Mouse (Mus musculus): Measurements from ENCODE around the gene Vmn2r89. TPM values are rescaled to one million over a fixed set of nuclear protein-coding genes. Genes with fewer than 3 reads are reported as not detected.

The Vmn2r89 gene
- total RNA-seq, 1 experiment from 2014 or later, result not detected

Other genes with a start within 250 kb of the Vmn2r89 start
- not detected in 2 replicates for gene Ear14, start 248.5 kb upstream of the Vmn2r89 start, total RNA-seq (2021)
- 0.97 TPM in 1 of 2 replicates, not detected in the other for gene Rnase2a, start 195.7 kb upstream of the Vmn2r89 start, total RNA-seq (2021)
- not detected in 2 replicates for gene Gm7247, start 90.1 kb upstream of the Vmn2r89 start, total RNA-seq (2021)
- gene Vmn2r88, start 41.0 kb upstream of the Vmn2r89 start, total RNA-seq (2021), result not detected in 2 replicates
- not detected in 2 replicates for gene Gm5622, start 100.9 kb downstream of the Vmn2r89 start, total RNA-seq (2021)
- gene Gm17175, start 122.2 kb downstream of the Vmn2r89 start, total RNA-seq (2021), result not detected in 2 replicates
- not detected in 2 replicates for gene Gm17174, start 140.3 kb downstream of the Vmn2r89 start, total RNA-seq (2021)
- gene Gm17078, start 159.5 kb downstream of the Vmn2r89 start, total RNA-seq (2021), result not detected in 2 replicates
- gene Gm4181, start 183.8 kb downstream of the Vmn2r89 start, total RNA-seq (2021), result not detected in 2 replicates
- gene Gm17079, start 243.6 kb downstream of the Vmn2r89 start, total RNA-seq (2021), result not detected in 2 replicates